Mouse (Mus musculus) left cerebral cortex, postnatal 25 days (tissue): Measurements from ENCODE around the gene Rxrb. TPM values are rescaled to one million over a fixed set of nuclear protein-coding genes. Genes with fewer than 3 reads are reported as not detected.

Experiments
- DNase-seq, 2 experiments: peaks; one replicate each; pipeline ENCODE4 v3.0.0; 2022; ENCODE audit warnings: low spot score in 2 of 2, mixed read lengths in 1 of 2
- intact Hi-C: fragments of 180-260 bp; cut with DNase I; formaldehyde crosslinking; loops from one replicate; pipeline ENCODE4 v1.15.1; 2025
- total RNA-seq, 2 experiments: library from RNA; stranded (reverse); gene quantifications; 2 replicates each; pipeline ENCODE4 v1.2.3; 2021

Gene Rxrb
- total RNA-seq, 2 experiments from 2014 or later = 79.5 to 83.1 TPM

DNA sequence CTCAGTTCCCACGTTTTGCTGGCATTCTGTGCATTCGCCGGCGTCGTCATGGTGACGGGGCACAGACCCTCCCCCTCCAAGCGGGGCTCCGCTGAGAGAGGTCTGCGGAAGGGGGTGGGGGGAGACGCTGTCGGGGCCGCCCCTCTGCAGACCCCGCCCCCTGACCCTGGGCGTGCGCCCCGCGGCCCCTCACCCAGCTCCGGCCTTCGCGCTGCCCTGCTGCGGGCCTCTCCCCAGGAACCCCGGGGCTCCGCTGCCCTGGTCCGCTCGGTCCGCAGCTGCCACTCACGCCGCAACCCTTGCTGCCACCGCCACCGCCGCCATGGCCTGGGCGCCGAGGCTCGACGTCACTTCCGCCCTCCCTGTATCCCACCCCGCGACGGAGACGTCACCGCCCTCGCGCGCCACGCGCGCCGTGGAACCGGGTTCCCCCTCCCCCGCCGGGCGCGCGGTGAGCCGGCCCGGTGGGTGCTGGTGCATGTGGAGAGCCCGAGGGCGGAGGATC lies 7.2 kb upstream of the Rxrb start, which contains the start of gene Ring1:
Gene Ring1 (minus strand): TSS at position 364 of the 505 bp plus-strand sequence.
- DNase-seq = peak; percentile 91 to 93
- intact Hi-C loops = no loop called here

DNA sequence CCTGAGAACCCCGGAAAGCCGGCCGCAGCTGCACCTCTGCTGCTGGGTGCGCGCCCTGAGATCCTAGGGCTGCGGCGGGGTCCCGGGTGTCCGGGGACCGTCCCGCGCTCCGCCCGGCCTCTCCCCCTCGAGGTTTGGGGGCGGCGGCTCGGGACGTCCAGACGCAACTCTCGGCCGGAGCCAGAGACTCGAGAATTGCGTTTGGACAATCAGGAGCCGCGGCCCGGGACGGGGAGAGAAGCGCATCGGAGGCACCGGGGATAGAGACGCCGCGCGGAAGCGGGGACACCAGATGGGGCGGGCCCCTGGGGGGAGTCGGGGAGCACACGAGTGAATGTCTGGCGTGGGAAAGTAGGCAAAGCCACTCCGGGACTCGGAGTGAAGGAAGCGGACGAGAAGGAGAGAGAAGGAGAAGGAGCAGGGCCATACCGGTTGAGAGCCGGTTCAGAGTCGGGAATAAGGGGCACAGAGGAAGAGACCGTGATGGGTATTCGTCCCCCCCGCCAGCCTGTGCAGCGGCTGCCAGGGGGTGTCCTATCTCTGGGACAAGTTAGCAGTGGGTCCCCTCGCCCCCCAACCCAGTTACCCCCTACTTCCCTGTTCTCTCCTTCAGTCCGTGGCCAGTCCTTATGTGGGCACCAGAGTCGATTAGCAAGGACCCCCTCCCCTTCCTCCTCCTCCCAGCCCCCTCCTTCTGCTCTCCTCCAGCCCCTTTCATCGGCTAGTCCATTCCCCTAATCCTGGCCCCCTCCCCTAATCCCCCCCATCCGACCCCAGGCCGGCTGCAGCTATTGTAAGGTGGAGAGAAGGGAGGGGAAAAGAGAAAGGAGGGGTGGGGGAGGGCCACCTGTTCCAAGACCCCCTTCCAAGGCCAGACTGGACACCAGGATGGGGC lies 6.5 kb upstream of the Rxrb start:
- intact Hi-C loops = no loop called here
- DNase-seq = no peak

DNA sequence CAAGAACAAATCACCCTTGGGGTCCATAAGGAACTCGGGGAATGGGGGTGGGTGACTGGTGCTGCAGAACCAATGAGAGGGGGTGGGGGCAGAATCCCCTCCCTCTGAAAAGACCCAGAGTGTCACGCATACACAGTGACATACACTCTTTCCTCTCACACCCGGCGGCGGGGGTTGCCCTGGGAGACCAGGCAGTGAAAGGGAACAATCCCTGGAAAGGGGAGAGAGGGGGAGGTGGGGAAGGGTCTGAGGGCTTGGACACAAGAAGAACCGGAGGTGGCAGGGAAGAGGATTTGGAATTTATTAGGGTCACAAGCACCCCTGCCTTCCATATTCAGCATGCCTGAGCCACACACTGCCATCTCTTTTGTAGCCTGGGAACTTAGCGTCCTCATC lies 5.9 kb upstream of the Rxrb start:
- intact Hi-C loops = no loop called here
- DNase-seq = no peak

DNA sequence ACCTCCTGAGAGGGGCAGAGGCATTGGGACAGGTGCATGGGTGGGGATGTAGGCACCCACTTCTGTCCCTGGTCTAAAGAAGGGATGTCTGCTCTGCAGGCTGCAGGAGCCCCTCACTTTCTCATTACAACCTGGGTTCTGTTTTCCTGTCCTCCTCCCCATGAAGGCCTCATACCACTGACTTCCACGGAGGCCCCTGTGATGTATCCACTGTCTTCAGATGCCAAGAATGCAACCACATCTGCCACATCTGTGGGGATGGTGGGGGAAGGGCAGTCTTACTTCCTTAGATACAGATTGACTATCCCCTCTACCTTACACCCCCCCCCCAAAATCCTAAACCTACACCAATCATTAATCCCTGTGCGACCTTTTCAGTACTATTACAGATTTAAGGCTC lies 5.4 kb upstream of the Rxrb start:
- no peak for DNase-seq
- intact Hi-C loops = no loop called here

DNA sequence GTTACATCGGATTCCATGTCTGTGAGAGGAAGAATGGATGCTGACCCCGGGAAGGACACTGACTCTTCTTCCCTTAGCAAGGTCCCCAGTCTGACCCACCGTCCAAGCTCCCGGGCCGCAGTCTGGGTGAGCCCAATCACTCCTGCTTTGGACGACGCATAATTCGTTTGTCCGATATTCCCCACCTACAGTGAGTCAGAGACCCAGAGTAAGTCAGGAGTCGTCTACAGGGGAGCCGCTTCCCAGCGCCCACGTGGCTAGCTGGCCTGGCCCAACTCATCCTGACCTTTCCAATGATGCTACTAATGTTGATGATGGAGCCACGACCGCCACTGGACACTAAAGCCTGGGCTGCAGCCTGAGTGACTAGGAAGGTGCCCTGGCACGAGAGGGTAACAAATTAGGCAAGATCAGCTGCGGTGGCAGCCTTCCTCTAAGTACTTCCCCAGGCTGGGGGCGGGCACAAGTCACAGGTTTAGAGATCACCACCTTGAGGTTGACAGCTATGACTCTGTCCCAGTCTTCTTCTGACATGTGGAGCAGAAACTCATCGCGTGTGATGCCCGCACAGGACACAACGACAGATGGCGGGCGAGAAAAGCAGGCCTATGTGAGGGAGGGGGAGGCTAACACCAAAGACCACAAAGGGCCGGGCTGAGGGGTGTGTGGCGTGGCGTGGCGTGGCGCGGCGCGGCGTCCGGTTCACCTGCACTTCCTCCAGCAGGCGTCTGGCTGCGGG lies 4.5 kb upstream of the Rxrb start:
- DNase-seq = no peak
- intact Hi-C loops = no loop called here

DNA sequence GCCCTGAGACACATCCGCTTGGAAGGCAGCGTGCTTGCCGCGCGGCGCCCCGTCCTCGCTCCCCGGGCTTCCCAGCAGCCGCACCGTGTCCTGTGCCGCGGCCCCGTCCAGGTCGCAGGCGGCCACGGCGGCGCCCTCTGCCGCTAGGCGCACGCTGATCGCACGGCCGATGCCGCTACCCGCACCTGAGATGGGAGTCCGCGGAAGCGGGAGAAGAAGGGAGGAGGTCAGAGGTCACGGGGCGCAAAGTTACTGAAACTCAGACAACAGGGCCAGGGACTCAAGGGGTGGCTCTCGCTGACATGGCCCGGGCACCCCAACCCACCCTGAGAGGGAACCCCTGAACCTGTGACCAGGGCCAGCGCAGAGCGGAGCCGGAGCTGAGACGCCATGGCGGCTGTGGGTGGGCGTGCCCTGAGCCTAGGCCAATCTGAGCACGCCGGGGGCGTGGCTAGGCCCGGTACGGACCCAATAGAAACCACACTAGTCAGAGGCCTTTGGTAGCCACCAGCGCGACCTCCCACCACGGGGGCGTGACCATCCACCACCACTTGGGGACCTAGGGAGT lies 3.9 kb upstream of the Rxrb start, which contains the start of gene H2-Ke6:
Gene H2-Ke6 (minus strand): TSS at position 405 of the 568 bp plus-strand sequence.
- peak; percentile 92 to 94 for DNase-seq
- intact Hi-C loops = no loop called here

DNA sequence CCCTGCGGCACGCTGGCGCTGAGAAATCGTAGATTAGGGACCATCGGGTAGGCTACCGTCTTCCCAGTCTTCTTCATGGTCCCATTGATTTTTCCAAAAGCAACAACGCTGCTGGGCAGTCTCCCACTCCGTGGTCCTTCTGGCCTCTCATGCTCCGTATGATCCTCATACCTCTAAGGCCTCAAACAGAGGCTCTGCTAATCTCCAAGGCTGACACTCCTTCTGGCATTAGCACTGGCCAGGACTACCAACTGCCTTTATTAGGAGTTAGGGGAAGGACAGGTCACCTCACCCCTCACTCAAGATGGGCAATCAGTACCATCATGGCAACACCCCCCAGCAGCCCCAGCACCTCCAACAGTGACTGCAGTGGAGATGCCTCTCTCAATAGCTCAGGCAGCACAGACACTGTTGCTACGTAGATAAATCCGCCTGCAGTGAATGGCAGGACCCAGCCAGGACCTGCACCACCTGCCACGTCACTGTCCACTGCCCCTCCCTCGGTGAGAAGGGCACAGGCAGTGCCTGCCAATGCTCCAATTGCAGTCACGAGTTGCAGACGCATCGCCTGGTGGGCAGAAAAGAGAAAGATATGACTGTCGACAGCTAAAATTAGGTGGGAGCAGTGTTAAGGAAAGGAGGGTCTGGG lies 3.0 kb upstream of the Rxrb start:
- DNase-seq = no peak
- intact Hi-C loops = no loop called here

DNA sequence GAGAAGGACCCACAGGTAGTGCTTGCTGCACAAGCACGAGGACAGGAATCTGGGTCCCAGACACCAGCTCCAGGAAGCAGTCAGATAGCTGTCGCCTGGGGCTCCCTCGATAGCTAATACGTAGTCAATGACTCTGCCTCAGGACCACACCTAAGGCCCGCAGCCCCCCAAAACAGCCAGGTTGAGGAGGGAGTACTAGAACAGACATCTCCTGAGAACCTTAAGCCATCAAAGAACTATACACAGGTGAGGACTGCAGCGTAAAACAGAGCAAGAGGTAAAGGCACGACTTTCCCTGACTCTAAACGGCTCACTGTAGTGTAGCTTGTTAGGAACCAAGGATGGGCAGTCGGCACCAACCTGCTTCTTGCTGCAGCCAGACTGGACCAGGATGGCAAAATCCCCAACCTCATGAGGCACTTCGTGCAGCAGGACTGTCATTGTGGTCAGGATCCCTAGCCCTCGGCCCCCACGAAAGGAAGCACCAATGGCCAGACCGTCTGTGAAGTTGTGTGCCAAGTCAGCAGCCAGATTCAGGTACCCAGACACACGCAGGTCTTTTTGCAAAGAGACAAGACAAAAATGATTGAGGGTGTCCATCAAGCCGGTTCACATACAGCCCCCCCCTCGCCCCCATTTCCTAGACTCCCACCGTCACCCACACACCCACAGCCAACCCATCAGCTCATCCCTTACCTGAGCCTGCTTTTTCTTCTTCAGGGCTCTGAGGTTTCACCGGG lies 2.3 kb upstream of the Rxrb start:
- intact Hi-C loops = no loop called here

DNA sequence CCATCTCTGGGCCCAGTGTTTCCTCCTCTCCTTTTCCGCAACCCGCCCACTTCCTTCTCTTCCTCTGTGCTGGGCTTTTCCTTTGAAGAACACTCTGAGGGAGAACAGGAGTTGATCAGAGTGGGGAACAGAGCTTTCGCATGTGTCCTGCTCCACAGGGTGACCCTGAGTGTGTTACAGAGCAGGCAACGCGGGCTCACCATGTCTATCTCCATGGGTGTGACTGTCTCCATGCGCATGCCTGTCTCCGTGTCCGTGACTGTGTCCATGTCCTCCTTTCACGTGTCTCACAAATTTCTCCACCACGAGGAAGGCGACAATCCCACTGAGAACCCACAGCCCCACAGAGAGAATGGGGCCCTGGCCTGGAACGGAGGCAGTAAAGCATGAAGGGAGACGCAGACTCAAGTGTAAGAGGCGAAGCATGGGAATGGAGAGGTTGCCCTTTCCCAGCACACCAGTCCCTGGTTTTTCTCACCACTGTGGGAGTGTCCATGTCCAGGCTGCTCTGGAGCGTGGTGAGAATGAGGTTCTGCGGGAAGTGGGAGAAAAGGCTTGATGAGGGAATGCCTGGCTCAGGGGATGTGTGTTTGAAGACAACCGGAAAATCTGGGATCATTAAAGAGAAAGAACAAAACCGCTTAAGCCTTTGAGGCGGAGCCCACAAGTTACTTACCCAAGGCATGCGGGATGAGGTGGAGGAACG lies 1.6 kb upstream of the Rxrb start:
- no peak for DNase-seq
- intact Hi-C loops = loop anchor here (5.0 kb wide), 1 partner anchor 87 kb away; the partner anchor contains the start of gene H2-DMa

More for the DNA sequence above, 2.3 kb upstream of the Rxrb start:
- DNase-seq = no peak

DNA sequence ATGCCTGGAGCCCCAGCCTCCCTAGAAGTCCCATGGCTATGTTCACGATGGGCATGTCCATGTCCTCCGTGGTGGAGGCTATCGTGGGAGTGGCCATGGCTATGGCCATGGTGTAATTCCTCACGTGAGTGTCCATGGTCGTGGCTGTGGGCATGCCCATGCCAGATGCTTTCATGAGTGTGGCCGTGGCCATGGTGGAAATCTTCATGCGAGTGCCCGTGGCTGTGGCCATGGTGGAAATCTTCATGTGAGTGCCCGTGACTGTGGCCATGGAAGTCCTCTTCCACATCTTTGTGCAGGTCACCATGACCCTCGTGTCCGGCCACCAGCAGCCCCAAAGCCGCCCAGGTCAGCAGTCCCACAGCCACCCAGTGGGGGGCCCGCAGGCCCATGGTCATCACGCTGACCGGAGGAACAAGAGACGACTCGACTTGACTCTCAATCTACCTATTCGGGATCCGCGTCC lies 718 bp upstream of the Rxrb start:
- no peak for DNase-seq

DNA sequence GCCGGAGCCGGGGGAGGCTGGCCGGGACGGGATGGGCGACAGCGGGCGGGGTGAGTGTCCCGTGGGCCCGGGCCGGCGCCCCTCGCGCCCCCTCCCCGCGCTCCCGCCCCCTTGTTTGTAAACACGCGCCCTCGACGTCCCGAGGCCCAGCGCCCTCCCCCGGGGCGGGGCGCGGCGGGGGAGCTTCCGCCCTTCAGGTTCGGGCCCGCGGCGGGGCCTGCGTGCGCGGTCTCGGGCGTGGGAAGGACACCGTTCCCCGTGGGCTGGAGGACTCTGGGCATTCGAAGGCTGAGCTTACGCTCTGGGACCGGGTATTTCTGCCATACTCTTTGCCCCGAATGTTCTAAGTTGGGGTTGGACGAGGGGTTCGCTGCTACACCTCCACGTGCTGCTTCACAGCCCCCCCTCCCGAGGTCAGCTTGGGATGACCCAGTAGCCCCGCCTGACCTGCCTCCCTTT lies 591 bp downstream of the Rxrb start:
- intact Hi-C loops = loop anchor here (5.0 kb wide), 1 partner anchor 85 kb away; the partner anchor contains the start of gene H2-DMa
- peak in 1 of 2 experiments; percentile 71 for DNase-seq

More for the DNA sequence above, 718 bp upstream of the Rxrb start:
- intact Hi-C loops = loop anchor here (5.0 kb wide), 1 partner anchor 86 kb away; the partner anchor contains the start of gene H2-DMa

DNA sequence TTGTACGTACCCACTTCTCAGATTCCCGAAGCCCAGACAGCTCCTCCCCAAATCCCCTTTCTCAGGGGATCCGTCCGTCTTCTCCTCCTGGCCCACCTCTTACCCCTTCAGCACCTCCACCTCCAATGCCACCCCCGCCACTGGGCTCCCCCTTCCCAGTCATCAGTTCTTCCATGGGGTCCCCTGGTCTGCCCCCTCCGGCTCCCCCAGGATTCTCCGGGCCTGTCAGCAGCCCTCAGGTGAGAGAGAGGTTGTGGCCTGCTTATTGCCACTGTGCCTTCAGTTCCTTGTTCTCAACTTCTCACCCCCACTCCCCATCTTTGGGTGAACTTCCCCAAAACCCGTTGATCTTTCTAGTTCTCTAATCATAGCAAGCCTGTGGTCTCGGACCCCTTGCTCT lies 1.2 kb downstream of the Rxrb start:
- intact Hi-C loops = loop anchor here (5.0 kb wide), 1 partner anchor 84 kb away; the partner anchor contains the start of gene H2-DMa
- no peak for DNase-seq

DNA sequence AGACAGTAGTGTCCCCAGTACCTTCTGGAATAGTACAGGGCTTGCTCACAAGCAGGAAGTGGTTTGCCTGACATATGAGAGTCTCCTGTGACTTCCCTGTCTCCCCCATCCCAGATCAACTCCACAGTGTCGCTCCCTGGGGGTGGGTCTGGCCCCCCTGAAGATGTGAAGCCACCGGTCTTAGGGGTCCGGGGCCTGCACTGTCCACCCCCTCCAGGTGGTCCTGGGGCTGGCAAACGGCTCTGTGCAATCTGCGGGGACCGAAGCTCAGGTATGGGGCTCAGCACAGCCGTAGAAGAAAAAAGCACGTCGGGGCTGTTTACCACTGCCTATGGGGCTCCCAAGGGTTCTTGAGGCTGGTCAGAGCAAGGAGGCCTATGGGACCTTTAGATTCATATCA lies 1.8 kb downstream of the Rxrb start:
- intact Hi-C loops = loop anchor here (5.0 kb wide), 1 partner anchor 84 kb away; the partner anchor contains the start of gene H2-DMa
- no peak for DNase-seq

DNA sequence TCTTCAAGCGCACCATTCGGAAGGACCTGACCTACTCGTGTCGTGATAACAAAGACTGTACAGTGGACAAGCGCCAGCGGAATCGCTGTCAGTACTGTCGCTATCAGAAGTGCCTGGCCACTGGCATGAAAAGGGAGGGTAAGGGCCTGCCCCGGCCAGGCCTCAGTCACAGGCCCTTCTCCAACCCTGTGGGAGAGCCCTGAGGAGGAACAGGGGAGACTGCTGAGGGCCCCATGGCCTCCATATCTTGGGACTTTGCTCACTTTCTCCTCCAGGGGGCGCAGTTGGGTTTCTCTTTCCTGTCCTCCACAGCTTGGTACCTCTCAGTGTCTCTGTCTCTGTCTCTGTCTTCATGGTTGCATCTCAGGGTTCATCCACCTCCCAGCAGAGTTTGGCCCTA lies 2.5 kb downstream of the Rxrb start:
- intact Hi-C loops = loop anchor here (5.0 kb wide), 1 partner anchor 83 kb away; the partner anchor contains the start of gene H2-DMa
- peak in 1 of 2 experiments; percentile 72 for DNase-seq

DNA sequence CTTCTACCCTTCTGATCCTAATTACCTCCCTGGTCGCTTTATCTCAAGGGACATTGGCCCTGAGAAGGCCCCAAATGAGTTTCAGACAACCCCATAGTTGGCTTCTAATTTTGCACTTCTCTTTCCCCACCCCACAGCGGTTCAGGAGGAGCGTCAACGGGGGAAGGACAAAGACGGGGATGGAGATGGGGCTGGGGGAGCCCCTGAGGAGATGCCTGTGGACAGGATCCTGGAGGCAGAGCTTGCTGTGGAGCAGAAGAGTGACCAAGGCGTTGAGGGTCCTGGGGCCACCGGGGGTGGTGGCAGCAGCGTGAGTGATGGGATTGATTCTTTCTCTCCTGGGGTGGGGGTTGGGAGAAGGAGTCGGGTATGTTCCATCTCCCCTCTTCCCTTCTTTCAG lies 3.9 kb downstream of the Rxrb start:
- DNase-seq = no peak
- intact Hi-C loops = no loop called here

DNA sequence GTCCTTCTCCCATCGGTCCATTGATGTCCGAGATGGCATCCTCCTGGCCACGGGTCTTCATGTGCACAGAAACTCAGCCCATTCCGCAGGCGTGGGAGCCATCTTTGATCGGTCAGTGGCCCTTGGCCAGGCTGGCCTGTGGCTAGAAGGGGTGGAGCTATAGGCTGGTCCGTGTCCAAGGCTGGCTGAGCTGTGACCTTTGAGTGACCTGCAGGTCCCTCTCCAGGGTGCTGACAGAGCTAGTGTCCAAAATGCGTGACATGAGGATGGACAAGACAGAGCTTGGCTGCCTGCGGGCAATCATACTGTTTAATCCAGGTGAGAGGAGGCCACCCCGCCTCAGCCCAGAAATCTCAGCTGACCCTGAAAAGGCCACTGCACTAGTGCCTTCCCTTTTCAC lies 5.0 kb downstream of the Rxrb start:
- no peak for DNase-seq
- intact Hi-C loops = no loop called here

DNA sequence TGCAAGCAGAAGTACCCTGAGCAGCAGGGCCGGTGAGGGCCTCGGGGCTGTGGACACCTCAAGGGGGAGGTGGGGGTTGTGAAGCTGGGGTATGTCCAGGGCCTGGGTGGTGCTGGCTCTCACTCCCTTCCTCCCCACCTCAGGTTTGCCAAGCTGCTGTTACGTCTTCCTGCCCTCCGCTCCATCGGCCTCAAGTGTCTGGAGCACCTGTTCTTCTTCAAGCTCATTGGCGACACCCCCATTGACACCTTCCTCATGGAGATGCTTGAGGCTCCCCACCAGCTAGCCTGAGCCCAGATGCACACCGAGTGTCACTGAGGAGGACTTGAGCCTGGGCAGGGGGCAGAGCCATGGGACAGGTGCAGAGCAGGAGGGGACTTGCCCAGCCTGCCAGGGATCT lies 5.6 kb downstream of the Rxrb start:
- intact Hi-C loops = no loop called here
- DNase-seq = no peak

DNA sequence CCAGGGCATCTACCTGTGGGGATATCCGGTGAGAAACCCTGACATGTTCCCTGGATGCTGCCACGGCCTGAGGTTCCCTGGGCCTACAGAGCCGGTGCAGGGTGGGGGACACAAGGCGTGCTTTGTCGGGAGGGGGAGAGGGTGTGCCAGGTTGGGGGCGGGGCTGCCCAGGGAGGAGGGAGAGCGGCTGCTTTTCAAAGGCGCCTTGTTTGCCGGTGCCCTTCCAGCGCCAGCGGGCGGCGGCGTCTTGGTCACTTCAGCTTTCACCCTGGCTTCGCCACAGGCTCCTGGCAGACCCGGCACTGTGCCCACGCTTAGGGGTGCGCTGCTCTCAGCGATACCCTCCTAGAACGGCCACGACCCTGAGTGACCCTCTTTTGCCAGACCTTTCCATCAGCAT lies 6.8 kb downstream of the Rxrb start:
- peak; percentile 57 to 68 for DNase-seq
- intact Hi-C loops = no loop called here
